Mouse (Mus musculus) layer of hippocampus, postnatal 10 days (tissue): ENCODE data around the gene Fryl. TPM values are rescaled to one million over a fixed set of nuclear protein-coding genes. Genes with fewer than 3 reads are reported as not detected.

Experiments used
- DNase-seq, 2 experiments: peaks; one replicate each; pipeline ENCODE4 v3.0.0; 2021; ENCODE audit warnings: low spot score in 2 of 2
- long read RNA-seq: library from polyadenylated mRNA; stranded (forward); transcript quantifications from one replicate; pipeline ENCODE4 v2.0.0, GENCODE M21; 2023
- total RNA-seq, 2 experiments: library from RNA; stranded (reverse); gene quantifications; 2 replicates each; pipeline ENCODE4 v1.2.3; 2021

Fryl gene
- total RNA-seq = 10 to 100 TPM; 66.1 to 71.6 TPM
- long read RNA-seq, partial matches to known transcripts = 0 of 1 reads
- long read RNA-seq, other reads (novel, unspliced or antisense) = 1 of 1 reads

- peak; percentile 87 to 92 for DNase-seq
Measured at GRCm38 (mm10) chr5:73256352-73257065, at the start of gene Fryl. Fryl (minus strand) TSS chr5:73256619.

GRCm38 (mm10) chr5:73304507-73304906, 48.1 kb upstream of the Fryl start:
- no peak for DNase-seq

DNA sequence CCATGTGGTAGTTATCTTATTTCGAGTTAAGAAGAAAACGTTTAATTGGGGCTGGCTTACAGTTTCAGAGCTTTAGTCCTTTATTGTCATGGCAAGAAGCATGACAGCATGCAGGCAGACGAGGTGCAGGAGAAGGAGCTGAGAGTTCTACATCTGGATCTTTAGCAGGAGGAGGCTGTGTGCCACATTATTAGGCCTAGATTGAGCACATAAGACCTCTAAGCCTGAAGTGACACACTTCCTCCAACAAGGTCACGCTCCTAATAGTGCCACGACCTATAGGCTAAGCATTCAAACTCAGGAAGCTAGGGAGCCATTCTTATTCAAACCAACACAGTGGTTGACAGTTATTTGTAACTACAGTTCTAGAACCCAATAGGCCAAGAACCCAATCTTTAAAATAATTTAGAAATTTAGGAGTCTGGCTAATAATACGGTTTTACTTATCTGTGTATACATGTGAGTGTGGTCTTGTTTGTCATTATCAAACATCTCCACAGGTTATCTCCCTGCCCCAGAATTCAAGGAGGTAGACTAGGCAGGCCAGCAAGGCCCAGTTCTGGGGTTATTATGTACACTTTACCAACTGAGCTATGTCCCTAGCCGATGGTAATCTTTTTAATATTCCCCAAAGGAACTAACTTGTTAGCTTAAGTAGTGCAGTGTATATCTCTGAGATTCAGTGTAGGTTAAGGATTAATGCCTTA, 45.3 kb upstream of the Fryl start:
- DNase-seq = no peak

- DNase-seq = no peak
Measured at GRCm38 (mm10) chr5:73295916-73296315, 39.5 kb upstream of the Fryl start.

DNA sequence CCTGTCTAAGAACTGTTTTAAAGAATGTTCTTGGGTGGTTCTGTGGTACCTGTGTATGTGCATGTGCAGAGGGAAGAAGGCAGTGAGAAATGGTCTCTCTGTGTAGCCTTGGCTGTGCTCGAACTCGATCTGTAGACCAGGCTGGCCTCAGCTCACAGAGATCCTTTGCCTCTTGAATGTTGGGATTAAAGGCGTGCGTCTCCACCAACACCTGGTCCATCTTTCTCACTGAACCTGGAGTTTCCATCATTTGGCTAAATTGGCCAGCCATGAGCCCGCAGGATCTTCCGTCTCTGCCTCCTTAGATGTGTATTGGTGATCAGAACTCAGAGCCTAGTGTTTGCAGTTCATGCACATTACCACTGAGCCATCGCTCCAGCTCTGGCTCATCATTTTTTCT, 38.6 kb upstream of the Fryl start:
- DNase-seq = no peak

GRCm38 (mm10) chr5:73293458-73293827, 37.0 kb upstream of the Fryl start:
- DNase-seq = no peak

- DNase-seq = peak; percentile 93 to 94
Measured at GRCm38 (mm10) chr5:73292502-73293457, 36.4 kb upstream of the Fryl start, which contains the start of gene Ociad1. Ociad1 (plus strand) TSS chr5:73292784.

DNA sequence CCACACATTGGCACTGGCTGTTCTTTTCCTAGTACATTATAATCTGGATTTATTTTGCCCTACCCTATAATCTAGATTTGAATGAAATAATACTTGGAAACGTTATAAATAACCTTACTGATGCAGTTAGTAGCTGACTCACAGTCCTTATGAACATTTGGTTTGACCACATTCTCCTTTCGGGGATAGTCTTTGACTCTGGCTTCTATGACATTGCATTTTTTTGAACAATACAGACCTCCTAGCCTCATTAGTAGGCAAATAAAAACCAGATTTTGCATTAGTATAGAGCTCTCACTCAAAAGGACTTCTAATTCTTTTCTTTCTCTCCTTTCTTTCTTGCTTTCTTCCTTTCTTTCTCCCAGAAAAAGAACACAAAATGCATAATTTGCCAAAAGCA, 33.5 kb upstream of the Fryl start:
- no peak for DNase-seq

DNA sequence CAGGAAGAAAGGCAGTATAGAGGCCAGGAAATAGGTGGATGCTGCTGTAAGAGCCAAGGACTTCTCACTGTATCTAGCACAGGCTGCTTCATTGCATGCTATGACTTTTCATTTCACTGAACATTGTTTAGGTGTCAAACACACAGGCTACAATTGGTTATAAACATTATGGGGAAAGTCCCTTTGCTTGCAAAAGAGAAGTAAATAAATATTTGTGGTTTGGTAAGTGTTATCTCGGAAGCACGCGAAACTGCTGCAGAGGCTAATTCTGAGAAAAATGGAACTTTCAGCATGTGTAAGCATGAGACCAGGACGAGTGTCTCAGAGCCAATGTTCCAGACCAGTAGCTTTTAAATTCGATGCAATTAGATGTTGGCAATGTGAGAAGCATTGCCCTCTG, 30.2 kb upstream of the Fryl start:
- DNase-seq = no peak

GRCm38 (mm10) chr5:73285470-73285978, 29.1 kb upstream of the Fryl start:
- no peak for DNase-seq

DNA sequence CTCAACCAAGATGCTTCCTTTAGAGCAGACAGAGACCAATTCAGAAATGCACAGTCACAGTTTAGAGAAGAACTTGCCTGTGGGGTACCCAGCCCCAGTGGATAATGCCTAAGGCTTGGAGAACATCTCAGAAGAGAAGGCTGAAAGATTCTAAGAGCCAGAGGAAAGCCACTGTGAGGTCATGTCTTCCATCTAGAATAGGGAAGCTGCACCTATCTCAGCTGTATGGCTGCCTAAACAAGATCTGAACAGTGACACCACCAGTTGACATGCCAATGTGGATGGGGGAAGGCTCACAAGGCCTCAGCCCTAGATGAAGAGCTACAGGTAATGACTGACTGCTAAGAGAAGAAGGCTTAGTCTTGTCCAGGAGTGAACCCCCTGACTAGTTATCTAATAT, 27.6 kb upstream of the Fryl start:
- DNase-seq = no peak

DNA sequence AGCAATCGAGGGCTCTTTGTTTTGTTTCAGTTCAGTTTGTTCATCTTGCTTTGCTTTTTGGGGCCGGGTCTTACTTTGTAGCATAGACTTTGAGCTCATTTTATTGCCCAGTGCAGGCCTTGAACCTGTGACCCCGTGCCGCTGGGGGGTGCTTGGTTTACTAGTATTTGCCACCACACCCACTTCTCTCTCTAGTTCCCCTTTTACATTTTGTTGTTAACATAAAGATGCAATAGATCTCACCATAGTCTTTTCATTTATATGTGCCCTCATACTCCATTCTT, 24.1 kb upstream of the Fryl start:
- DNase-seq = no peak

GRCm38 (mm10) chr5:73279732-73280566, 23.5 kb upstream of the Fryl start:
- DNase-seq = no peak

DNA sequence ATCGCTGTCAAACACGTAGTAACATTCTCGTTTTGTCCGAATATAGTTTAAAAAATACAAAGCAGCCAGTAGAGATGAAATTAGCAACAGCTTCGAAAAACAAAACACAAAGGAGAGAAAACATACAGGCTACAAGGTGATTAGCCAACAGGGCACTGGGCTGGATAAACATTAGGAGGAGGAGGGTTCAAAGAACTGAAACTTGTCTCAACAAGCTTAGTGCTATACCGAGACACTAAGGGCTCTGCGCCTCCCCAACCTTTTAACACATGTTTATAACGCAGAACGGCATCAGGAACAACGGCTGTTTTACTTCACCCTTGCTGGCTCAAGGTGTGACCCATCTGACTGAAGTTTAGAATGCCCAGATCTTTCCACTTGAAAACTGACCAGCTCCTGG, 22.8 kb upstream of the Fryl start:
- no peak for DNase-seq

GRCm38 (mm10) chr5:73274941-73275340, 18.5 kb upstream of the Fryl start:
- no peak for DNase-seq

- no peak for DNase-seq
Measured at GRCm38 (mm10) chr5:73273171-73273570, 16.8 kb upstream of the Fryl start.

GRCm38 (mm10) chr5:73270612-73271011, 14.2 kb upstream of the Fryl start:
- DNase-seq = no peak

GRCm38 (mm10) chr5:73268636-73269213, 12.3 kb upstream of the Fryl start:
- DNase-seq = no peak

GRCm38 (mm10) chr5:73265460-73265859, 9.0 kb upstream of the Fryl start:
- DNase-seq = no peak

GRCm38 (mm10) chr5:73264122-73264521, 7.7 kb upstream of the Fryl start:
- no peak for DNase-seq
